In the genomic region with DNA sequence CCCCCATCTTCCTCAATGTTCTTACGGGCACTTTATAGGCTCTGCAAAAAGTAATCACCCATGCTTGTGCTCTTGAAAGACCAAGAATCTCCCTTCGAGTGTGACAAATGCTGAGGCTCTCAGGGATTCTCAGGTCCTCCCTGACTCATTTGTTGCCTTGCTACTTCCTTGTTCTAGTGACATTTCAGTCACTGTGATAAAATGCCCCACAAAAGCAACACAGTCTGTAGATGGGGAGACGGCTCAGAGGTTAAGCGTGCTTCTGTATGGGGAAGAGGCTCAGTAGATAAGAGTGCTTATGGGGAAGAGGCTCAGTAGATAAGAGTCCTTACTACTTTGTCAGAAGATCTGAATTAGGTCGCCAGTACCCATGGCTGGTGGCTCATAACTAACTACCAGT, we compare ENCODE assay signal across 18 mouse cellular contexts.
A peak's percentile ranks its signal among the peaks of the same experiment; 100 is the strongest.
DNase-seq lines count a peak whose midpoint lies in the region; ATAC-seq and TF ChIP-seq lines count a peak whose summit lies in the region.
"Had no signal": no experiment of that assay in that cellular context is flagged by ENCODE, and none has a peak within 500 bp of the region (broad histone marks: within the 10 kb centered on the region; RNA-seq: fewer than 3 reads in every experiment).

No protein-coding gene starts in this region.

- H3K4me3 ChIP-seq in G1E (ENCODE audit: low read depth, low read length), result no peak overlapping the region; the same call in 1 of the 2 replicates
- H3K4me3 ChIP-seq in liver, adult 2 months (ENCODE audit: insufficient read depth, low read depth, low read length), result no peak overlapping the region
- H3K4me3 ChIP-seq in kidney, embryonic 16.5 days (ENCODE audit: low read length), result no peak overlapping the region
- H3K4me3 ChIP-seq in midbrain, embryonic 16.5 days (ENCODE audit: low read depth, low read length), result no peak overlapping the region
- H3K4me3 ChIP-seq: erythroblast, embryonic 14.5 days; hindbrain, embryonic 15.5 days; midbrain, embryonic 13.5 days had no signal

- peaks cover 55% of the 10 kb centered on the region for H3K4me1 ChIP-seq in G1E (ENCODE audit: insufficient read depth, low read depth, low read length)
- H3K4me1 ChIP-seq in liver, adult 2 months (ENCODE audit: control insufficient read depth, insufficient read depth, low read length), result no peaks in the 10 kb centered on the region
- no peaks in the 10 kb centered on the region for H3K4me1 ChIP-seq in kidney, embryonic 16.5 days (ENCODE audit: insufficient read depth, low read length)
- no peaks in the 10 kb centered on the region for H3K4me1 ChIP-seq in midbrain, embryonic 16.5 days (ENCODE audit: control insufficient read depth, insufficient read depth, low read length)
- H3K4me1 ChIP-seq: hindbrain, embryonic 15.5 days; midbrain, embryonic 13.5 days had no signal

- H3K4me2 ChIP-seq in kidney, embryonic 16.5 days (replicated peaks; ENCODE audit: low read depth, low read length), result no peak overlapping the region
- no peak overlapping the region for H3K4me2 ChIP-seq in midbrain, embryonic 16.5 days (ENCODE audit: low read length)
- H3K4me2 ChIP-seq: hindbrain, embryonic 15.5 days; midbrain, embryonic 13.5 days had no signal

- DNase-seq in CD4-positive, CD25-positive, alpha-beta regulatory T cell, adult 2 months (ENCODE audit: low read depth, low spot score), result peak; percentile 21
- peak; percentile 11 for DNase-seq in G1E (ENCODE audit: low spot score)
- DNase-seq in liver, adult 2 months (ENCODE audit: extremely low read depth, low read depth, low spot score), result peak; percentile 3
- DNase-seq in heart, adult 18-20 months, result no peak
- DNase-seq: adrenal gland, postnatal 14 days; cerebellum, adult 9-11 months; gastrocnemius, postnatal 10 days; heart, postnatal 14 days; kidney, adult 18-20 months; lung, postnatal 36 days; thymus, postnatal 14 days had no signal

- 63% methylated on average over 5 of the region's 5 CpGs for WGBS in liver, adult 2 months
- 86% methylated on average over 5 of the region's 5 CpGs for WGBS in kidney, embryonic 16.5 days
- 88% methylated on average over 5 of the region's 5 CpGs for WGBS in midbrain, embryonic 16.5 days

- H3K36me3 ChIP-seq in G1E (replicated peaks), result no peaks in the 10 kb centered on the region
- no peaks in the 10 kb centered on the region for H3K36me3 ChIP-seq in liver, adult 2 months (ENCODE audit: control insufficient read depth, insufficient read depth, low read length)
- H3K36me3 ChIP-seq in kidney, embryonic 16.5 days (ENCODE audit: insufficient read depth, low read length), result no peaks in the 10 kb centered on the region
- no peaks in the 10 kb centered on the region for H3K36me3 ChIP-seq in midbrain, embryonic 16.5 days (ENCODE audit: control insufficient read depth, insufficient read depth, low read length)
- H3K36me3 ChIP-seq: hindbrain, embryonic 15.5 days; midbrain, embryonic 13.5 days had no signal

- no peak for ATAC-seq in CD4-positive, CD25-positive, alpha-beta regulatory T cell, adult 4 months
- peak; percentile 98 for ATAC-seq in G1E (ENCODE audit: extremely low read depth, insufficient number of reproducible peaks, low FRiP score, poor library complexity, severe bottlenecking)
- ATAC-seq in megakaryocyte progenitor cell, adult 5-6 weeks (replicated peaks; ENCODE audit: poor library complexity), result peak; percentile 63
- no peak for ATAC-seq in kidney, embryonic 16.5 days (ENCODE audit: low FRiP score, low TSS enrichment)
- ATAC-seq in midbrain, embryonic 16.5 days, result no peak
- ATAC-seq: midbrain, embryonic 13.5 days had no signal

- no peaks in the 10 kb centered on the region for H3K9me3 ChIP-seq in G1E (replicated peaks)
- no peaks in the 10 kb centered on the region for H3K9me3 ChIP-seq in kidney, embryonic 16.5 days (ENCODE audit: low read length)
- no peaks in the 10 kb centered on the region for H3K9me3 ChIP-seq in midbrain, embryonic 16.5 days (replicated peaks; ENCODE audit: control insufficient read depth, low read length, poor library complexity, severe bottlenecking)
- H3K9me3 ChIP-seq: hindbrain, embryonic 15.5 days; midbrain, embryonic 13.5 days had no signal

- H3K9ac ChIP-seq in liver, adult 2 months (ENCODE audit: low read depth, low read length), result no peak overlapping the region
- H3K9ac ChIP-seq in kidney, embryonic 16.5 days (replicated peaks; ENCODE audit: low read length), result no peak overlapping the region
- no peak overlapping the region for H3K9ac ChIP-seq in midbrain, embryonic 16.5 days (ENCODE audit: low read depth, low read length)
- H3K9ac ChIP-seq: hindbrain, embryonic 15.5 days; midbrain, embryonic 13.5 days had no signal

- H3K27ac ChIP-seq in liver, adult 2 months (replicated peaks; ENCODE audit: insufficient read depth, low read depth, low read length), result no peak overlapping the region
- no peak overlapping the region for H3K27ac ChIP-seq in kidney, embryonic 16.5 days (ENCODE audit: low read length)
- H3K27ac ChIP-seq in midbrain, embryonic 16.5 days (ENCODE audit: low read length), result no peak overlapping the region
- H3K27ac ChIP-seq: hindbrain, embryonic 15.5 days; midbrain, embryonic 13.5 days had no signal

- TF ChIP-seq POLR2A in liver, adult 2 months (IDR thresholded peaks at IDR 0.05; ENCODE audit: extremely low read depth, insufficient read depth, low read length), result no peak

- no peaks in the 10 kb centered on the region for H3K79me2 ChIP-seq in liver, adult 2 months (ENCODE audit: control insufficient read depth, insufficient read depth, low read length)

- TF ChIP-seq CTCF in G1E (IDR thresholded peaks at IDR 0.05; ENCODE audit: low read depth, low read length), result no peak
- no peak for TF ChIP-seq CTCF in liver, adult 2 months (IDR thresholded peaks at IDR 0.05; ENCODE audit: low read depth, low read length)

- H3K27me3 ChIP-seq in G1E (ENCODE audit: insufficient read depth, low read length), result no peaks in the 10 kb centered on the region
- H3K27me3 ChIP-seq in liver, adult 2 months (ENCODE audit: control insufficient read depth, insufficient read depth, low read length), result no peaks in the 10 kb centered on the region
- H3K27me3 ChIP-seq in kidney, embryonic 16.5 days (ENCODE audit: insufficient read depth, low read length), result no peaks in the 10 kb centered on the region
- H3K27me3 ChIP-seq in midbrain, embryonic 16.5 days (ENCODE audit: control insufficient read depth, insufficient read depth, low read depth, low read length), result no peaks in the 10 kb centered on the region
- H3K27me3 ChIP-seq: hindbrain, embryonic 15.5 days; midbrain, embryonic 13.5 days had no signal

Comparison
In these comparisons a context has a peak if more than half of its experiments do, and no peak if none do; other contexts are left out.
1. DNase-seq: peak in CD4-positive, CD25-positive, alpha-beta regulatory T cell, adult 2 months (single experiment), G1E (single experiment) and liver, adult 2 months (single experiment); none in heart, adult 18-20 months (0 of 2).
2. ATAC-seq: peak in G1E (single experiment) and megakaryocyte progenitor cell, adult 5-6 weeks (single experiment); none in CD4-positive, CD25-positive, alpha-beta regulatory T cell, adult 4 months (single experiment), kidney, embryonic 16.5 days (single experiment) and midbrain, embryonic 16.5 days (single experiment).